Mouse (Mus musculus): Measurements from ENCODE around the gene Gbp8.

GRCm38 (mm10) chr5:105181446-105181845, 42.1 kb upstream of the Gbp8 start:
- TF ChIP-seq POLR2A (IDR thresholded peaks at IDR 0.05; ENCODE audit: insufficient read depth, low read length) = no peak
- TF ChIP-seq CTCF (IDR thresholded peaks at IDR 0.05; ENCODE audit: low read depth, low read length) = no peak

Measured in ES-Bruce4 (cell line).